Mouse (Mus musculus): ENCODE measurements around the gene Rnft1.

Rnft1 gene

DNA sequence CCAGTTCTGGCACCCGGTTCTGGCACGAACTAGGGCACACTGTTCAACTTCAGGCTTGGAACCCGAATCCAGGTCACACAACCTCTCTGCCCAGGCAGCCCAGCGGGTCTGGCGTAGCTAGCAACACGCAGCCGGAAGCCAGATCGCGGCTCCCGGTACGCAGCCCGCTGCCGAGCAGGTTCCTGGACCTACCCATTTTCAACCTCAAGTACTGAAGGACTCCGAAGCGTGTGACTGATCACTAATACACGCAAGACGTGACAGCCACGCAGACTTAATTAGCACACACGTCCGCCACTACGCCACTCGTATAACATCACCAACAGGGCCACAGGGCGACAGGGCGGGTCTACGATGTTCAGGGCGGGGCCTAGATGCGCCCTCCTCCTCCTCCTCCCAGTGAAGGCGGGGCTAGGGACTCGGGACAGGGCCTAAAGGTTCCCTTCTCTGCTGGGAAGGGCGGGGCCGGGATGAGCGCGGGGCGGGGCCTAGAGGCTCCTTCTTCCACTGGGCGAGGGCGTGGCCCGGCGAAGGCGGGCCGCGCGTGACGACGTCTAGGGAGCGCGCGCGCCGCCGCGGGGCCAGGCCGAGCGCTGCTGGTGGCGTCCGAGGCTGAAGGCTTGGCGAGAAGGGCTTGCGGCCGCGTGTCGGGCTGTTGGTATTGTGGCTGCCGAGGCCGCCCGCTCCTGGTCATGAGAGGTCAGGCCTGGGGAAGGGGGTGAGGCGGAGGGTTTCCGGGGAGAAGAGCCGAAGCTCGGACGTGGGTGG lies at the start of gene Rnft1:
TSS of gene Rnft1 (plus strand) at position 557 of the 768 bp plus-strand sequence.
- peak; percentile 100 for DNase-seq (ENCODE audit: low spot score)

DNA sequence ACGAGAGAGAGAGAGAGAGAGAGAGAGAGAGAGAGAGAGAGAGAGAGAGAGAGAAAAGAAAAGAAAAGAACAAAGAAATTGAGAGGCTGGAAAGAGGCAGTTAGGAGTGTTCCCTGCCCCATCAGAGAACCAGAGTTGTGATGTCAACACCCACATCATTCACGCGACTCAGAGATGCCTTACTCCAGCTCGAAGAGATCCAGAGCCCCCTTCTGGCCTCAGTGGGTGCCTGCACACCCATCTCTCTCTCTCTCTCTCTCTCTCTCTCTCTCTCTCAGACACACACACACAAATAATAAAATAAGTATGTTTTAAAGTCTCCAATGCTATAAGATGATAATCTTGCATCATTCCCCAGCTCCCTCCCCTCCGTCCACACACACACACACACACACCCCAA lies 47.6 kb upstream of the Rnft1 start:
- DNase-seq (ENCODE audit: low spot score) = no peak

DNA sequence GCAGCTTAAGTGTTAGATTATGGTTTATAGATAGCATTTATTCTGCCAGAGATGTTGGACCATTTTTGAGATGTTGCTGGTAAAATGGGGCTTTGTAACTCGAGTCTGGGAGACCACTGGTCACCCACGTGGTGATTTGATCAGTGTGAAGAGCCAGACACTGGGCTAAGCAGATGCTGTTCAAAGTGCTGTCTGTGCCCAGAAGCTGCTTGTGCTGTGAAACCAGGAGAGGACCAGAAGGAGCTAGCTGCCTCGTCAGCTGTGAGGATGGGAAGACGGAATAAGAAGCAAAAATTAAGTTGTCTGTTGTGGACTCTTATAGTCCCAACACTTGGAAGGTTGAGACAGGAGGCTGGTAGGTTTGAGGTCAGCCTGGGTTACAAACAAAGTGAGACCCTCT lies 46.2 kb upstream of the Rnft1 start:
- DNase-seq (ENCODE audit: low spot score) = no peak

DNA sequence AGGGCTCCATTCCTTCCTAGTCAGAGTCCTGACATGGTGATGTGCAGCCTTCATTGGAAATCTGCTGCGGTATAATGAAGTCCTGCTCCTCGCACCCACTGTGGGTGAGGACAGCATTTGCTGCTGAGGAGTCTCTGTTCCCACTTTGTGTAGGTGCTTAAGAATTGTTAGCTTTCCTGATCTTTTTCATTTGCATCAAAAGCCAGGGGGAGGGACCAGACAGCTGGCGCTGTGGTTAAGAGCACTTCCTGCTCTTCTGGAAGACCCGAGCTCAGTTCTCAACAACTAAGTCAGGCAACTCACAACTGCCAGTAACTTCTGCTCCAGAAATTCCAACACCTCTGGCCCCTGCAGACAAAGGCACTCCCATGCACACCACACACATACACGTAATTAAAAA lies 43.7 kb upstream of the Rnft1 start:
- DNase-seq (ENCODE audit: low spot score) = no peak

DNA sequence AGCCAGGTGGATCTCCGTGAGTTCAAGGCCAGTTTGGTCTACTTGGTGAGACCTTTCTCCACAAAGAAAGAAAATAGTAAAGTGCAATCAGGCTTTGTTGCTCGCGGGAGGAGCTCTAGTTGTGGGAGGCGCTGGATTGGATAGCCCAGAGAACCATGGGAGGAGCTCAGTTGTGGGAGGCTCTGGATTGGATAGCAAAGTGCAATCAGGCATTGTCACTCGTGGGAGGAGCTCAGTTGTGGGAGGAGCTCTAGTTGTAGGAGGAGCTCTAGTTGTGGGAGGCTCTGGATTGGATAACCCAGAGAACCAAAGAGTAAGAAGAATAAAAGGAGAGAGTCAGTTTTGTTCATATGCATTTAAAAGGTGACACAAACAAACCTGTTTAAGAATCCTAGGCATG lies 30.5 kb upstream of the Rnft1 start:
- no peak for DNase-seq (ENCODE audit: low spot score)

DNA sequence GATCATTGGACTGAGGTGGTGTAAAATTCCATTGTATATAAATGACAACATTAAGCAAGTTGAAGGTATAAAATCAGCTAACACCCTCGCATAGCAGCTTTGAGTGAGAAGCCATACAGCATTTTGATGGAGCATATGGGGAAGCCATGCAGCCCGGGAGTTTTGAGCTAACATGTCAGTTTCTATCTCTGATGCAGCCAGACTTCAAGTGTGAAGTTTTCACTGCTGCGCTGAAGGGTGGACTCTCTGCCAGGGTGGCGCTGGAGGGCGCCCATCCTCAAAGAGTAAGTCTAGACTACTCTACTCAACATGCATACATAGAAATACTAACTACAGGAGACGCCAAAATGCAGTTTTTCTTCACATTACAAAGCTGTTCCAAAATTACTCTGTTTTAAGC lies 26.9 kb upstream of the Rnft1 start:
- no peak for DNase-seq (ENCODE audit: low spot score)

DNA sequence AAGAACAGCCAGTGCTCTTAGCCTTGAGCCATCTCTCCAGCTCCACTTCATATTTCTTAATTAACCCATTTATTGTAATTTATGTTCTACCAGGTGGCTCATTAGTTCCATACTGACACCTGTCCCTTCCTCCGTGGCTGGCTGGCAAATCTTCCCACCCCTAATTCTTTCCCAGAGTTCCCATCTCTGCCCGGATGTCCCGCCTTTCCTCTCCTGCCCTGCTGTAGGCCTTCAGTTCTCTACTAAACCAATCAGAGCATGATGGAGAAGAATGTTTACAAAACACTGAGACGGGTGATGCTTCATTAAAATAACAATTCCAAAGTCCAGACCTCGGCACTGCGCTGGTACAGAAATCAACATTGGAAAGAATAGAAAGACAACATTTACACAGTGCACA lies 25.6 kb upstream of the Rnft1 start:
- no peak for DNase-seq (ENCODE audit: low spot score)

DNA sequence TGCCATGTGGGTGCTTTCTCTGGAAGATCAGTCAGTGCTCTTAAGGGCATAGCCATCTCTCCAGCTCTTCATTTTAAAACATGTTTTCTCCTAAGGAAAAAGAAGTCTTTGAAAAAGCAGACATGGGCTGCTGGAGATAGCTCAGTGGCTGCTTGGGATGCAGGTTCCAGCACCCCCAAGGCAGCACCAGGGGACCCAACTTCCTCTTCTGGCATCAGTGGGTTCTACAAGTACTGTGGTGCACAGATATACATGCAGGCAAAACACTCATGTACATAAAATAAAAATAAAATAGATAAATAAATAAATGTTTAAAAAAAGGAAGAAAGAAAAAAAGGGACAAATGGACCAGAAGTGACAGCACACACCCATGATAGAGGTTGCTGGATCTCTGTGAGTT lies 21.9 kb upstream of the Rnft1 start:
- no peak for DNase-seq (ENCODE audit: low spot score)

DNA sequence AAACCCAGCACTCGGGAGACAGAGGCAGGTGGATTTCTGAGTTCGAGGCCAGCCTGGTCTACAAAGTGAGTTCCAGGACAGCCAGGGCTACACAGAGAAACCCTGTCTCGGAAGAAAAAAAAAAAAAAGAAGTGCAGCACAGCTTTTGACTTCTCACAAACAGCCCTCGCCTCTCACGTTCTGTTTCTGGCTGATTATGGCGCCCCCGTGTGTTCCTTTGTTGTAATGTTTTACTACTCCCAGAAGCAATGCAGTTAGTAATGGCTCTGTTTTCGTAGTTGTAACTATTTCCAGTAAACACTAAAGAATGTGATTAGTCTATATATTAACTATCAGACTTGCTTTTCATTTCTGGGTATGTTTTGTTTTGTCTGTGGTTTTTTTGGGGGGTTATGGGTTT lies 20.2 kb upstream of the Rnft1 start:
- peak; percentile 34 for DNase-seq (ENCODE audit: low spot score)

DNA sequence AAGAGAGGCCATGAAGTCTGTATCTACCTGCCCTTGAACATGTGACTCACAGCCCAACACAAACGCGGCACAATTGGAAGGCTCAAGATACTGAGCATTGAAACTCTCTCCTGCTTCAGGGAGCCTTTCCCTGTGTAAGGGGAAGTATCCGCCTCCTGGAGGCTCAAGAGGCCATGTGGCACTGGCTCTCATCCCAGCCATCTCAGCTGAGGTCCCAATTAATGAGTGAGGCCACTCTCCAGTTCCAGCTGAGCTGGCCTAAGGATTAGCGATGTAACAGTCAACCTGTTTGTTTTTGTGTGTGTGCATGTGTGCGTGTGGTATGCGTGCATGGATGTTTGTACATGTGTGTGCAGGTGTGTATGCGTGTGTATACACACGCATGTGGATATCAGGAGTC lies 16.1 kb upstream of the Rnft1 start:
- DNase-seq (ENCODE audit: low spot score) = no peak

DNA sequence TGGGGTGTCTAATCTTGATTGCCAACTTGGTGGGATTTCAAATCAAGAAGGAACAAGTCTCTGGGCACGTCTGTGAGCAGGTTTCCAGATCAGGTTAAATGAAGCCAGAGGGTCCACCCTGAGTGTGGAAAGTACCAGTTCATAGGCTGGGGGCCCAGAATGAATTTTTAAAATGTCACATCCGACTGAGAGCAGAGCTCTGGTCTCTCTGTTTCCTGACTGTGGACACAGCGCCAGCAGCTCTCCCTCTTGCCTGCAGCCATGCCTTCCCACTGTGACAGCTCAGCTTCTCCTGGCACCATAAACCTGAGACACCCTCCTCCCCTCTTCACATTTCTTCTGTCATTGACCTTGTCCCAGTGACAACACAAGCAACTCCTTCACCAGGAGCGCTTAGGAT lies 15.5 kb upstream of the Rnft1 start:
- no peak for DNase-seq (ENCODE audit: low spot score)

DNA sequence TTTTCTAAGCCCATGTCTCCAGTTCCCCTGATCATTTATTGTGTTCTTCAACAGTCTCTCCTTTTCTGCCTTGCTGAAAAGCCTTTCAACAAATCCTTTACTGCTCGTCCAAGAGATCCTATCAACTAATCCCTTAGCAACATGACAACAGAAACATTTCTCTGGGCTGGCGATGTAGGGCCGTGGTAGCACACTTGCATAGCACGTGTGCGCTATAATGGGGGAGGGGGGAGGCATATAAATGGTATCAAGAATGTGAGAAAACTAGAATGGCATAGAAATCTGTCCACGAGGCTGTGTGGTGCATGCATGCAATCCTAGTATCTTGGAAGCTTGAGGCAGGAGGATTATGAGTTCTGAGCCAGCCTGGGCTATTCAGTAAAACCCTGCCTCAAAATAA lies 12.7 kb upstream of the Rnft1 start:
- DNase-seq (ENCODE audit: low spot score) = no peak

DNA sequence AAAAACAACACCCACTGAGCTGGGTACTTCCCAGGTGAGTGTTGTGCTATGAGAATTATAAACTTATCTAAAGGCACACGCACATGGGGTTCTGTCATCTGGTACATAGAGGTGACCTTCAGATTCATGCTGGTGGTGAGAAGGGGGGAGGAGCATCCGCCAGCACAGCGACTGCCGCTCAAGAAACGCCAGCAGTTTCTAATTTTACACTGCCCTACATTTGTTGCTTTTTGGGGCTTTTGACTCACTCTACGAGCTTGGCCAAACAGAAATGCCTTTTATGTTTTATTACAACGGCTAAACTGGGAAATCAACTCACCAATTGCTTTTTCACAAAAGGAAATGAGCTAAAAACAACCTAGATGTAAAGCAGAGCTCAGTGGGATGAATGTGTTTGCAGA lies 11.7 kb upstream of the Rnft1 start:
- no peak for DNase-seq (ENCODE audit: low spot score)

DNA sequence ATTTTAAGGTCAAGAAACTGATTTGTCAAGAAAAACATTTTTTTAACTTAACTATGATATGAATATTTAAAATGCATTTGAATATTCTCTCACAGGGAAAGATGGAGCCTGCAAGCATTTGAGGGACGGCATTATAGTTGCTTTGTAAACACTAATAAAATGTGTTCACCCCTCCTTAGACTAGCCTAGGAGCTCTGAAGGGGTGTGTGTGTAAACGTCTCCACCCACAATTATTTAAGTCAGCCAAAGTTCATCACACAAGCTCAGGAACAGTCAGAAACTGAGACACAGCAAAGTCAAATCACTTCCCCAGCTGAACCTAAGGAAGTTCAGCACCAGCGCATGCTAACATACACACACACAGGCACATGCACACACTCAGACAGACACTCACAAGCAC lies 10.9 kb upstream of the Rnft1 start:
- DNase-seq (ENCODE audit: low spot score) = no peak

DNA sequence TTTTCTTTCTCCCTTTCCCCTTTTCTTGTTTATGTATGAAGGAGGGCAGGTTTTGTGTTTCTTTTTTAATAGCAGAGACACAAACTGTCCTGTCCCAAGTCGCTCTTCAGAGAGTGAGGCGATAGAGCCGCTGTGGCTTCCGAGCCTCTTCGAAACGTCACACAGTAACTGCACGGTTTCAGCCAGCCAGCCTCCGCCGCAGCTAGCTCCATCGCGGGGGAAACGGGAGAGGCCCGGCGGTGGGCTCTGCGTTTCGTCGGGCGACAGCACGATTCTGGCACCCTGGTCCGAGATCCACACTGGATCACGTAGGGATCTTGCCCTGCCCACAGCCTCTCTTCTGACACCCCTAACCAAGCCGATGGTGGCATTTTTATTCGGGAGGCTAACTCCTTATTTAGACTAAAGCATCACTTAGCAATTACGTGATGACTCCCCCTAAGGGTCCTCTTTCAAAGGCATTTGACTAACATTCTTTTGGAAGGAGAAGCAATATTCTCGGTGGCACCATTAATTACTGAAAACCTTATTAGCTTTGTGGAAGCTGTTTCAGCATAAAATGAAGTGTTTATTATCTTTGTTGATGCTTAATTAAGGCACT lies 553 bp downstream of the Rnft1 start:
- peak; percentile 58 for DNase-seq (ENCODE audit: low spot score)

DNA sequence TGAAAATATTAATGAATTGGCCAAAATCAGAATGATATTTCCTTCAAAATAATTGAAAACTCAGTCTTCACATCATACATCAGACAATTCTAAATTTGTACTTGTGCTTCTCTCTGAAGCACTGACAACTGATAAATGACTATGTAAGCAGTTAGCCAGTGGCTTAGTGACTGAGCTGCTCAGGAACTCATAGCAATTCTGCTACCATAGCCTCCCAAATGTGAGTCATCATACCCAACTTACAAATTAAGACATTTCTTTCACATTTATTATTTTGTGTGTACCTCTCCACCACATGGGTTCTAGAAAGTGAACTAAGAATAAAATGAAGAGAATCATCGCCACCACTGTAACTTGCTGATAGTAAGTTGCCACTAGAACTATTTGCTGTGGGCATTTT lies 6.3 kb downstream of the Rnft1 start:
- DNase-seq (ENCODE audit: low spot score) = no peak

DNA sequence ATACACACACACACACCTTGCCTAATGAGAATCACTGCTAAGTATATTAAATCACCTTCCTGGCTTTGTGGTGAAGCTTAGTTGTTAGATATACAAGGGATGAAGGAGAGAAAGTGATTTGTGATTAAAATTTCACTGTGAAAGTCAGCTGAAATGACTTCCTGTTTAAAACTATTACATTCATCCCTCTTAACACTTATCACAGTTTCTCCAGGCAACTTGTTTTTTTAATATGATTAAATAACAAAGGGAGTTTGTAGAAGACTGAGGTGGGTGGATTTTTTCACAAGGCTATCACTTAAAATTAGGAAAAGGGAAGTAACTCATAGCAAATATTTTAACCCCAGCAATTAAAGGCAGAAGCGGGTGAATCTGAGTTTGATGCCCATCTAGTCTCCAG lies 12.9 kb downstream of the Rnft1 start:
- DNase-seq (ENCODE audit: low spot score) = no peak

DNA sequence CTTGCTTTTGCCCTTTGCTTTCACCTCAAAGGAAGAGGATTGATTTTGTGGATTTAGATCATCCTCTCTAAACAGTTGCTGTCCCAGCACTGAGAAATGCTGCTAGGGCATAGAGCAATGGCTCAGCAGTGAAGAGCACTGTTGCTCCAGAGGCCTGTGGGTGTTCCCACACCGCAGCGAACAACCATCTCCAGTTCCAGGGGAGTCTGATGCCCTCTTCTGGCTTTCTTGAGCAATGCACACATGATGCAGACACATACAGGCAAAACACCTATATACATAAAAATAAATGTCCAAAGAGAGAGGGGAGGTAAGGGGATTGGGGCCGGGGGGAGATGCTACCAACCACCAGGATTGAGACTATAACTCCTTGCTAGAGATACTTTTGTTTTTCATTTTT lies 13.5 kb downstream of the Rnft1 start:
- DNase-seq (ENCODE audit: low spot score) = no peak

DNA sequence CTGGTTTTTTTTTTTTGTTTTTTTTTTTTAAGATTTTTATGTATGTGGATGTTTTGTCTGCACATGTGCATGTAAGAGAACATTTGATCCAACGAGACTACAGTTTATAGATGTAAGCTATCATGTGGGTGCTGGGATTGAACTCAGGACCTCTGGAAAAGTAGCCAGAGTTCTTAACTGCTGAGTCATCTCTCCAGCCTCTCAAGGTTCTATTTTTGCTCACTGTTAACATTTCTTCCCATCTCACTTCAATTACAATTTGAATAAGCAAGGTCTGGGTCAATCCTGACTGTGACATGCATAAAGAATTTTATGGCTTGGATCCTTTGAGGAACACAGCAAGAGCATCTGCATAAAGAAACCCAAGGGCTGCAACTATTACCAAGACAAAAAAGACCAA lies 16.3 kb downstream of the Rnft1 start:
- DNase-seq (ENCODE audit: low spot score) = no peak

DNA sequence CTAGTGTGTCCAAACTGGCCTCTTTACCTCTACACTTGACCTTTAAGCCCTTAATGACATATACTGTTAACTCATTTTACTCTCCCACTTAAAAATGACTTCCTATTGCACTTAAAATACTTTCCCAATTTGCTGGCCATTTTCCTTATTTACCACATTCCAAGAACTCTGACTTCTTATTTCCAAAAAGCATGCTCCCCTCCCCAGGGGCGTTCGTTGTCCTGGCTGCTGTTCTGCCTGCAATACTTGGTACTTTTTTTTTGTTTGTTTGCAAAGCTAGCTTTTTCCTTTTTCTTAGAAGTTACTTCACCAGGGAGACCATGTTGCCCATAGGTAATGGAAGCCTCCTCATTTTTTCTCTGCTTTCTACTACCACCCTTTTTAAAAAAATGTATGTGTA lies 18.7 kb downstream of the Rnft1 start:
- DNase-seq (ENCODE audit: low spot score) = no peak

DNA sequence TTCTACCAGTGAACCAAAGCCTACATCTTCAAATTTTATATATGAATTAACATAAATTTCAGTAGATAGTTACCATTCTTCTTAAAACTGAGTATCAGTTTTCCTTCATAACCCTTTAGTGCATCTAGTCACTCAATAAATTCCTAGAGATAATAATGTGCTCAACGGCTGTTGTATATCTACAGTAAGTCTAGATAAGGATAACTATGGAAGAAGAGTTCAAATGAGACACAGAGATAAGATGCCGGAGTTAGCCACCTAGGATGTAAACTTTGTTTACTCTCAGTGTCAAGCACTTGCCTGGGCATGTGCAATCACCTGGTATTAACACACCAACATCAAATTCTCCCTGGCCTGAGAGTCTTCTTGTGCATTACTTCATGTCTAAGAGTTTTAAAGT lies 22.9 kb downstream of the Rnft1 start:
- no peak for DNase-seq (ENCODE audit: low spot score)

DNA sequence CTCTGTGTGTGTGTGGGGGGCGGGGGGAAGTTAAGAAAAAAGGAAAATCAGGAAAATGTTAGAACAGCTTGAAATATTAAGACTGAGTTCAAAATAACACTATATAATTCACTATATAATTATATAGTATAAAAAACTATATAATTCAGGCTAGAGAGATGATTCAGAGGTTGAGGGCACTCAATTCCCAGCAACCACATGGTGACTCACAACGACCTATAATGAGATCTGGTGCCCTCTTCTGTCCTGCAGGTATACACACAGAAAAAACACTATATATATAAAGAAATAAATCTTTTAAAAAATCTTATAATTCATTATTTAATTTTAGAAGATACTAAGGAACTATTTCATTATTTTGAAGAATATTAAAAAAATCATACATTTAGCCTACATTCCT lies 23.5 kb downstream of the Rnft1 start:
- DNase-seq (ENCODE audit: low spot score) = no peak

DNA sequence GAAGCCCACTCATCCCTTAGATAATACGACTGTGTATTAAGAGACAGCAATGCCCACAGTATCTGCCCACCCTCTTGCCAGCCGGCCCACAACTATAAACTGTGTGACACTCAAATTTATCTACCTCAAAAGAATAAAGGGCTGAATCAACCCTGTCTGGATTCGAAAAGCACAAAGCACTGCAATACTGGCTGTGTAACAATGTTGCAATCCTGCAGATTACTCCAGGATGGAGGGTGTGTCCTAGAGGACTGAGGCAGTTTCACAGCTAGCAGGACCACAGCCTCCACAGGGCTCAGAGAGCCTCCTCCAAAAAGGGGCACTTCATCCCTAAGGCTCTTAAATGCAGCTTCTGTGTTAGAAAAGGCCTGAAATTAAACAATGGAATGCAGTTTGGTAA lies 32.2 kb downstream of the Rnft1 start:
- DNase-seq (ENCODE audit: low spot score) = no peak

DNA sequence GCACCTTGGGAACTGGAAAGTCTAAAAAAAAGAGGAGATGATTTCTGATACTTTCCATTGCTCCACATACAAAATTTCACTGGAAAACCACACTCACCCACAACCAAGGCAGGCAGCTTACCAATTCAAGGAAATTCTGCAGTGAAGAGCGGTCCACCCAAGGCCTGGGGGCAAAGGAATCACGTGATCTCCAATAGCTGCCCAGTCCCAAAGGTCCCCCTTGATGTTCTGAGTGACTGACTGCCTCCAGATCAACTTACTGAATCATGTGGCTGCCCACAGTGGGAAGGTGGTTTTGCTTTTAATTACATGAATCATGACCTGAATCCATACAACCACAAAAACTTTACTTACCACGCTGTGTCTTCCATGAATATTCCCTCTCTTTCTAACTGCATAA lies 32.8 kb downstream of the Rnft1 start:
- DNase-seq (ENCODE audit: low spot score) = no peak
